Mouse (Mus musculus) embryo, embryonic 10 days (tissue): ENCODE measurements at regions not wholly inside any gene's neighbourhood (a gene's known extent, or its start where the extent isn't known, plus 50 kb on each side); places are given as distances from the start of the nearest gene placed in this dataset.

Experiments used
- DNase-seq: peaks from one replicate; pipeline ENCODE4 v3.0.0-alpha.2; 2015; ENCODE audit warnings: low spot score

GRCm38 (mm10) chr3:15118634-15119356, 213.3 kb downstream of the Gm9733 start:
- DNase-seq: no peak

GRCm38 (mm10) chr3:15126736-15127135, 205.4 kb downstream of the Gm9733 start:
- DNase-seq: no peak

GRCm38 (mm10) chr3:15128370-15128769, 203.7 kb downstream of the Gm9733 start:
- DNase-seq: no peak

GRCm38 (mm10) chr3:15128960-15129359, 203.1 kb downstream of the Gm9733 start:
- DNase-seq: no peak

GRCm38 (mm10) chr3:15129729-15130369, 202.3 kb downstream of the Gm9733 start:
- DNase-seq: no peak

DNA sequence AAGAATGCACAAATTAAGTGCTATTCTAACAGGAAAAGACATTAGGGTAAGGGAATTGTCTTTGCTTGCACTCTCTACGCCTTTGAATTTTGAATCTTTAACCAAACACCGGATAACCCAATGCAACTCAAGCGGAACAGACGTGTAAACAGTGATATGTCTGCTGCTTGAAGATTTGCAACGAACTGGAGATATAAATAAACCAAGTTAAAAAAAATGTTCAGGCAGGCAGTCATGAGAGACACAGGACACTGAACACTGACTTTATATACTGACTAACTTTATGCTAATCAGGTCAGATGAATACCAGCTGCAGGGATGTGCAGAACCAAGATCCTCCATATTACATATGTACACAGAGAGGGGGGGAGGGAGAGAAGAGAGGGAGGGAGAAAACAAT, 200.0 kb downstream of the Gm9733 start:
- DNase-seq: no peak

GRCm38 (mm10) chr3:15139550-15139949, 192.6 kb downstream of the Gm9733 start:
- DNase-seq: no peak

DNA sequence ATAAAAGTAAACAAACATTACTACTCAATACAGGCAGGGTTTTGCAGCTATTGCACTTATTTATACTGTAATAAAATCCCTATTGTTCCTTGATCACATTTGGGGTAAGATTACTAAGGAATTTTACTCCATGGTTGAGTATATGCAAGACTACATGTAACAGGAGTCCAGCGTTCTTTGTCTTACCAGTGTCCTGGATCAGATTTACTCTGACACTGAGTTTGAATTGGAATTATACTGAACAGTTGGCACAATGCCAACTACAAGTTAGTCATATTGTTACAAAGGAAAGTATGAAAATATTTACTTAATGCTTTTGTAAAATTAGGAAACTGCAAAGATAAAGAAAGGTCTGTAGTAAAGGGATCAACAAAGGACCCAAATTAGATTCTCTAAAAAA, 178.4 kb downstream of the Gm9733 start:
- DNase-seq: no peak

DNA sequence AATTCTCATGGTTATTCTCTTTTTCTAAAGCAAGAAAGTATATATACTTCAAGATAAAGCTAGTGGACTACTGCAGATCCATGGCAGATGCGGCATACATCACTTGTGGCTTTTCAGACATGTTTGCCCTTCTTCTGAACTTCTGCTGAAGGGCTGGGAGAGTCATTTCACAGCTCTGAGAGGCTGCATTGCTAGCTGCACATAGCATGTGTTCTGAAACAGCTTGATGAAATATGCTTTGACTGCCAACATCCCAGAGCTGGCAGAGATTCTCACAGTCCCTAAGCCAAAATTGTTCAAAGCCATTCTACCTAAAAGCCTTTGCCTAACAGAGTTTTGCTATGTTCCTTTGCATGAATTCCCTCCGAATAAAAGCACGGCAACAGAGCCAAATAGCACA, 177.9 kb downstream of the Gm9733 start:
- no peak for DNase-seq

- no peak for DNase-seq
These were observed 175.4 kb downstream of the Gm9733 start for GRCm38 (mm10) chr3:15156681-15157080.

GRCm38 (mm10) chr3:15157842-15158241, 174.3 kb downstream of the Gm9733 start:
- DNase-seq: no peak

DNA sequence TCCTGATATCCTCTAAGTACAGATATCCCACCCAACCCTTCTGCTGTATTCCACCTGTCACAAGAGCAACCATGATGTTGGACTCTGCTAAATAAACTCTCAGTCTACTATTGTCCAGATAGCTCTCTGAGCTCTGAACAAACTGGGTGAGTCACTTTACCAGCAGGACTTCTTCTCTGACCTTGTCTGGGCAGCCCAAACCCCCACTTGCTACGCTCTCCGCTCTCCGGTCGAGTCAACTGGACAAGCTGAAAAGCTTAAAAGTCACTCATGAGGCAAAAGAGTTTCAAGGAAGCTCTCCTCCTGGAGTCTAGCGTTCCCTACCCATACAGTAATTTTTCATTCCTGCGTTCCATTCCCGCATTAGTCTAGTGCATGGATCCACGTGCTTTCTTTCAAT, 173.2 kb downstream of the Gm9733 start:
- no peak for DNase-seq

- no peak for DNase-seq
These were observed 172.0 kb downstream of the Gm9733 start for GRCm38 (mm10) chr3:15159965-15160714.

GRCm38 (mm10) chr3:15175811-15176210, 156.3 kb downstream of the Gm9733 start:
- no peak for DNase-seq

DNA sequence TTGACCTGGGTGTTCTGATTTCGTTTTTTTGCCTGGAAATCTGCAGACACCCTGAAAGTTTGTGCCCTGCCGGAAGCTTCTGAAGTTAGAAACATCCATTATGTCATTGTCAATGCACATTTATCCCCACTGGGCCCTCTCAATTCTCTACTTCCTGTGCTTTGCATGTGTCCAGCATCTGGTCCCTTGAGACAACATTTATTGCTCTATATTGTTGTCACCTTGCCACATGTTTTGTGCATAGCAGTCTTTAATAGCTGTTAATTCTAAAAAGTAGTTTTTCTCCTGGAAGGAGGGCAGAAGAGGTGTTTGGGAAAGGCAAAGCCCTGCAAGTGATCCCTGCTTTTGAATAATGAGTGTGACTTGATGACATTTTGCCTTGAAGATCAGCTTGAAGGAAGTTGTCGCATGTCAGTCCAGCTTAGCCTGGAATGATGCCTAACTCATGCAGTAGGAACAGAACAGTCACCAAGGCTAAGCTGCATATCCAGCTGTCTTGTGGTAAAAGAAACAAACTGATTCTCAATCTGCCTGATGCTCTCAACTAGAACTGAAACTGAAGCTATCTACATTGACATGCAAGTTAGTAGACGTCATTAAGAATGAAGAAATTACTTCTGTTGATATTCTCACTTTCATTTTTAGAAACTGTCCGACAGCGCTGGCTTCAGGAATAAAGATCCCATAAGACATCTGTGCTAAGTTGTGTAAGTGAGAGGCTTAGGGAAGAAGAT, 152.9 kb downstream of the Gm9733 start:
- no peak for DNase-seq

DNA sequence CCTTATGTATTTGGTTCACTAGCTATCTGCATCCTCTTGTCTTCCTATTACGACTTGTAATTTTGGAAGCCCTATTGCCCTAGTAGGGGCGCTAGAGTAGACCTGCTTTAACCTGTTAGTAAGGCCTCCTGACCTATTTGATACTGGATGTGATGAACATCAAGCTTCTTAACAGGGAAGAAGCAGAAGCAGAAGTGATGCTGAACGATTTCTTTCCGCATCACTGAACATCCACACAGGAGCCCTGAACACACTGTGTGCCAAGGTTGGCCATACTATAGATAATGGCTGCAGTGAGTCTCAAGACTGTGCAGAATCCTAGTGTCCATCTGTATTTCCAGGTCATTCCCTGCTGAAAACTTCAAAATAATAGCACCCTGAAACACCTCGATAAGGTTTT, 151.0 kb downstream of the Gm9733 start:
- DNase-seq: no peak

DNA sequence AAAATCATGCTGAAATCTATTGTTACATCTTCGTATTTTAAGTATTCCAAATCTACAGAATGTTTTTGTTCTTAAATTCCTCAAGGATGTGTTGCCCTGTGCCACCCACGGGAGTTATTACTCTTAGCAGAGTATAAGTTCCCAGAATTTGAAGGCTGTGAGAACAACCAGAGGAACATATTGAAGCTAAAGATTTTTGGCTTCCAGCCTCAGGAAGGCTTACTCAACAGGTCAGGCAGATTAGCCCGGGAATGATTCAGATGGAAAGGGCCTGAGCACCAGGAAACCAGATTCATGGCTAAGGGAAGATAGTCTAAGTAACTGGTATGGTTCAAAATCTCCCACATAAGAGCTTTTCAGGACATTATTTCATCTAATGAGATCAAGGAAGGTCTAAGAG, 145.4 kb downstream of the Gm9733 start:
- no peak for DNase-seq

GRCm38 (mm10) chr3:15194362-15194761, 137.7 kb downstream of the Gm9733 start:
- peak; percentile 94 for DNase-seq

DNA sequence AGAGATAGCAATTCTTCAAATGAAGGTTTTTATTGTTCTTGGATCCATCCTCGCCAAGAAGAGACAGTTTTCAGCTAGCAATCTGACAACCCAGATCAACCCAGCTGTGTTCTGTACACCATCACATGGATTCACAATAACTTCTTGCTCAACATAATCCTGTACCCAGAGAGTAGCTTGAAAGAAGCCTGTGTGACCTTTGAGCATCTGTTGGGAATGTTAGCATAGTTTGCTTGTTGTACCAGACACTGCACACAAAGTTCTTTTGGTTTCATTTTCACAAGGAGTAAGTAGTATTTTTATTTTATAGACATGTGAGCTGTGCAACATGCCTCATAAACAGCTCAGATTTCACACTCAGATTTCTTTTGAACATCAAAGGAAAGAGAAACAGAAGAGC, 136.0 kb downstream of the Gm9733 start:
- no peak for DNase-seq

DNA sequence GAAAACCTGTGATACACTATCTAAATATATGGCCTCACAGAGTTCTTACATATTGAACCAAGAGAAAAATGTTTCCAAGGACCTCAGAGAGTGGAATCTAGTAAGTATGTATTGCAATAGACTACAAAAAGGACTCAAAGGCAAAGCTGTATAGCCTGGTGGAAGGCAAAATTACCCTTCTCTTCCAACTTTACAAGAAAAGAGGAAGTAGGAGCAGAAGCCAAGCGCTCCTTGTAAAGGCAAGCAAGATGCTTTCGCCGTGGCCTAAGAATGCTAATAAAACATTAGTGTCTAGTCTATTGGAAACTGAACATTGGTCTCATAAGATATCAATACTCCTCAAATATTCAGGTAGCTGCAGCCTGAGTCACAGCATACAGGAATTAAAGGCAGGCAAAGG, 134.0 kb downstream of the Gm9733 start:
- DNase-seq: no peak

DNA sequence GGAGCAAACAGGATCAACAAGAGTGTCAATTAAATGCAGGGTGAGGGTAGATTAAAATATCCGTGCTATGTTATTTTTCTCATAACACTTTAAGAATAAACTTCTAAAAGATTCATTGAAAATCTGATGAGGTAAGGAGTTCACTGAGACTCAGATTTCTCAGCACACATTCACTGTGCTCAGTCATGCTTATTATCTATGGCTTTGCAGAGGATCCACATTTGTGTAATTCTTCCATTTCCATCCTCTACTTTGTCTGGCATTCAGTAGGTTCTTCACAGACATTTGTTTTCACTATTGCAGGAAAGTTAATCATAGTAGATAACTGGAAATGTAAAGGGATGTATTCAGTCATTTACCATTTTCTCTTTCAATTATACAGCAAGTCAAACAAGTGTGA, 131.8 kb downstream of the Gm9733 start:
- no peak for DNase-seq

DNA sequence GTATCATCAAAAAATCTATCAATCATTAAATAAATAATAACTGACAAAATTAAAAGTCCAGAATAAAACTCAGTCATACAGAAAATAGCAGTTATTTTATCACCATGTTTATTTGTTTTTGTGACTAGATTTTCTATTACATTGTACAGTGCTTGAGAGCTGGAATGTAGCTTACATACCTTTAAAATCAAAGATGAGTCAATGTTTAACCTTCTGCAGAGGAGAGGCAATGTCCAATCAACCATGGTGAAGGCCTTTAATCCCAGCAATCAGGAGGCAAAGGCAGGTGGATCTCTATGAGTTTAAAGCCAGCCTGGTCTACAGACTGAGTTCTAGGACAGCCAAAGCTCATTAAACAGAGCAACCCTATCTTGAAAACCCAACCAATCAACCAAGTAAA, 131.1 kb downstream of the Gm9733 start:
- DNase-seq: no peak

GRCm38 (mm10) chr3:15202760-15203159, 129.3 kb downstream of the Gm9733 start:
- DNase-seq: no peak
